Mouse (Mus musculus): ENCODE measurements around the gene Nr3c2. TPM values are rescaled to one million over a fixed set of nuclear protein-coding genes. Genes with fewer than 3 reads are reported as not detected.

Nr3c2 gene
- polyA plus RNA-seq, 1 experiment from 2014 or later = 1.2 TPM

DNA sequence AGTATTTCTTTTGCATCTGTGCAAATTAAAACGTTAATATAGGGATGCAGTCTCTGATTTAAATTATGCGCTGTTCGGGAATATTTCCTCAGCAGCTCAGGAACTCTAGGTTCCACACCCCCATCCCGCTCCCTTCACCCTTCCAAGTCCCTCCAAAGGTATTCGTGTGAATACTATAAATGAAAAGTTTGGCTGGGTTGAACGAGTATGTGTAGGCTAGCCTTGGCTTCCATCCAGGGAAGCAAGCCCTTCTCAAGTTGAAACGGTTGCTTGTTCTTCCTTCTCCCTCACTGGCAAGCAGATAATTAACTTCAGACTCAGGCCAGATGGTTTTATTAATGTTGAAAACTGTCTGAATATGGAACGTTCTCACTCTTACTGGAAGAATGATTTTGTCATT lies 186.8 kb downstream of the Nr3c2 start:
- DNase-seq (ENCODE audit: low spot score, missing footprints) = no peak
- WGBS = 88% methylated on average over 8 of the region's 8 CpGs
- H3K4me3 ChIP-seq (ENCODE audit: low read depth, low read length) = no peak overlapping the region
- no peaks in the 10 kb centered on the region for H3K27me3 ChIP-seq (ENCODE audit: control insufficient read depth, insufficient read depth, low read length)
- no peak overlapping the region for H3K4me2 ChIP-seq
- H3K9me3 ChIP-seq (ENCODE audit: control insufficient read depth, low read length) = no peaks in the 10 kb centered on the region
- H3K36me3 ChIP-seq (ENCODE audit: control insufficient read depth, insufficient read depth, low read length) = no peaks in the 10 kb centered on the region
- no peak overlapping the region for H3K9ac ChIP-seq (ENCODE audit: low read length)
- ATAC-seq (ENCODE audit: low FRiP score) = no peak
- no peak overlapping the region for H3K27ac ChIP-seq (ENCODE audit: low read depth, low read length)
- H3K4me1 ChIP-seq (ENCODE audit: control insufficient read depth, insufficient read depth, low read length) = no peaks in the 10 kb centered on the region

DNA sequence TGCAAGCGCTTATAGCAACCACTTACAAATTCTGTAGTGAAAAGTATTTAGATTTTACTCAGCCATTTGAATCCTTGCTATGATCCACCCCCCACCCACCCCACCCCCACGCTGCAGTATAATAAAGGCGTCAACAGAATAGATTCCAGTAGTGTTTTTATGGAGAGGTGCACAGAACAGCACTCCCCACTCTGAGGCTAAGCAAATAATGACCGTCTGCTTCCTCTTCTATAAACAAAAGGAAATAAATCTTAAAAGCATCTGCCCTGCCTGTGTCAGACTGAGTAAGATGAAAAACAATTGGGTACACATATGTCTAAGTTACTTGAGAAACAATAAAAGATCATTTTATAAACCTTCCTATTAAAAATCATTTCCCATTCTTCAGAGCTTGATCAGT lies 197.5 kb downstream of the Nr3c2 start:
- Histone ChIP-seq H3K27me3 (ENCODE audit: control insufficient read depth, insufficient read depth, low read length) (no peaks in the 10 kb centered on the region), H3K9ac (ENCODE audit: low read length) (no peak overlapping the region), H3K4me2 (no peak overlapping the region), H3K27ac (ENCODE audit: low read depth, low read length) (no peak overlapping the region), H3K4me3 (ENCODE audit: low read depth, low read length) (no peak overlapping the region), H3K4me1 (ENCODE audit: control insufficient read depth, insufficient read depth, low read length) (no peaks in the 10 kb centered on the region), H3K9me3 (ENCODE audit: control insufficient read depth, low read length) (no peaks in the 10 kb centered on the region), H3K36me3 (ENCODE audit: control insufficient read depth, insufficient read depth, low read length) (no peaks in the 10 kb centered on the region)
- DNase-seq (ENCODE audit: low spot score, missing footprints) (no peak), ATAC-seq (ENCODE audit: low FRiP score) (peak; percentile 35; the same call in 1 of the 2 replicates)
- 68% methylated on average over 4 of the region's 4 CpGs for WGBS

GRCm38 (mm10) chr8:77098101-77098500 lies 198.9 kb downstream of the Nr3c2 start:
- Histone ChIP-seq H3K9ac (ENCODE audit: low read length) (no peak overlapping the region), H3K9me3 (ENCODE audit: control insufficient read depth, low read length) (no peaks in the 10 kb centered on the region), H3K27ac (ENCODE audit: low read depth, low read length) (no peak overlapping the region), H3K4me1 (ENCODE audit: control insufficient read depth, insufficient read depth, low read length) (no peaks in the 10 kb centered on the region), H3K4me2 (no peak overlapping the region), H3K36me3 (ENCODE audit: control insufficient read depth, insufficient read depth, low read length) (no peaks in the 10 kb centered on the region), H3K27me3 (ENCODE audit: control insufficient read depth, insufficient read depth, low read length) (no peaks in the 10 kb centered on the region), H3K4me3 (ENCODE audit: low read depth, low read length) (no peak overlapping the region)
- ATAC-seq (ENCODE audit: low FRiP score) = no peak
- 91% methylated on average over 10 of the region's 10 CpGs for WGBS
- no peak for DNase-seq (ENCODE audit: low spot score, missing footprints)

DNA sequence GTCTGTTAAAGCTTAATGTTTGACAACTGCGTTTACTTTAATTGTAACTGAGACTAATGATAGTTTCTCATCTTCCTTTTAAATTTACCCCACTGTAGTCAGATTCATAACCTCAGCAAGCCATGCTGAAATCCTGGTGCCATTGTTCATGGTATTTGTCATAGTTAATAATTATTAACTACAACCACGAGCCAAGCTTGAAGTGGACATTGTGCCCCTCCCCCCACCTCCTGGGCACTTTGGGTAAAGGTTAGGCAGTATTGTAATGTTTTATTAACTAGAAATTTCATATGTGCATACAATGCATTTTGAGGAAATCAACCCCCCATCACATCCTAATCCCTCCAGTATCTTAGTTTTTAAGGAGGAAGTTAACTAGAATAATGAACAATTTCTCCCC lies 201.1 kb downstream of the Nr3c2 start:
- no peaks in the 10 kb centered on the region for H3K27me3 ChIP-seq (ENCODE audit: control insufficient read depth, insufficient read depth, low read length)
- no peaks in the 10 kb centered on the region for H3K9me3 ChIP-seq (ENCODE audit: control insufficient read depth, low read length)
- WGBS = 92% methylated on average over 2 of the region's 2 CpGs
- no peaks in the 10 kb centered on the region for H3K4me1 ChIP-seq (ENCODE audit: control insufficient read depth, insufficient read depth, low read length)
- no peak overlapping the region for H3K4me2 ChIP-seq
- no peak overlapping the region for H3K27ac ChIP-seq (ENCODE audit: low read depth, low read length)
- no peak overlapping the region for H3K9ac ChIP-seq (ENCODE audit: low read length)
- H3K36me3 ChIP-seq (ENCODE audit: control insufficient read depth, insufficient read depth, low read length) = no peaks in the 10 kb centered on the region
- no peak for DNase-seq (ENCODE audit: low spot score, missing footprints)
- no peak overlapping the region for H3K4me3 ChIP-seq (ENCODE audit: low read depth, low read length)
- no peak for ATAC-seq (ENCODE audit: low FRiP score)

DNA sequence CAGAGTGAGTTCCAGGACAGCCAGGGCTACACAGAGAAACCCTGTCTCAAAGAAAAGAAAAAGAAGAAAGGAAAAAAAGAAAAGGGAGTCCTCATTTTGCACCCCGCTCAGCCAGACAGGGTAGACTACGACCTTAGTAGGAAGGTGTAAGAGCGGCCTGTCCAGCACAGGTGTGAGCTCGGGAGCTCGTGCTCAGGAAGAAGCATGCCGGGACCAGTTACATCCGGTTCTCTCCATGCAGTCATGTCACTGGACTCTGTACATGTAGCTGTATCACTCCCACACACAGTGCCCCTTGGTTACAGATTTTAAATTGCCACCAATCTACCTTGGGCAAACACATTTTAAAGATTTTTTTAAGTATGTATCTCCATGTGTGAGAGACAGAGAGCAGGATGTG lies 203.6 kb downstream of the Nr3c2 start:
- Histone ChIP-seq H3K4me3 (ENCODE audit: low read depth, low read length) (no peak overlapping the region), H3K4me1 (ENCODE audit: control insufficient read depth, insufficient read depth, low read length) (no peaks in the 10 kb centered on the region), H3K27ac (ENCODE audit: low read depth, low read length) (no peak overlapping the region), H3K9ac (ENCODE audit: low read length) (no peak overlapping the region), H3K4me2 (no peak overlapping the region), H3K36me3 (ENCODE audit: control insufficient read depth, insufficient read depth, low read length) (no peaks in the 10 kb centered on the region), H3K27me3 (ENCODE audit: control insufficient read depth, insufficient read depth, low read length) (no peaks in the 10 kb centered on the region), H3K9me3 (ENCODE audit: control insufficient read depth, low read length) (no peaks in the 10 kb centered on the region)
- no peak for DNase-seq (ENCODE audit: low spot score, missing footprints)
- ATAC-seq (ENCODE audit: low FRiP score) = no peak
- WGBS = 94% methylated on average over 7 of the region's 7 CpGs

- 87% methylated on average over 2 of the region's 2 CpGs for WGBS
- no peaks in the 10 kb centered on the region for H3K36me3 ChIP-seq (ENCODE audit: control insufficient read depth, insufficient read depth, low read length)
- no peak overlapping the region for H3K4me2 ChIP-seq
- H3K4me1 ChIP-seq (ENCODE audit: control insufficient read depth, insufficient read depth, low read length) = no peaks in the 10 kb centered on the region
- ATAC-seq (ENCODE audit: low FRiP score) (no peak), DNase-seq (ENCODE audit: low spot score, missing footprints) (no peak)
- no peaks in the 10 kb centered on the region for H3K9me3 ChIP-seq (ENCODE audit: control insufficient read depth, low read length)
- no peak overlapping the region for H3K9ac ChIP-seq (ENCODE audit: low read length)
- H3K4me3 ChIP-seq (ENCODE audit: low read depth, low read length) = no peak overlapping the region
- no peaks in the 10 kb centered on the region for H3K27me3 ChIP-seq (ENCODE audit: control insufficient read depth, insufficient read depth, low read length)
- H3K27ac ChIP-seq (ENCODE audit: low read depth, low read length) = no peak overlapping the region
Measured at GRCm38 (mm10) chr8:77112719-77113118, 213.5 kb downstream of the Nr3c2 start.

- no peaks in the 10 kb centered on the region for H3K4me1 ChIP-seq (ENCODE audit: control insufficient read depth, insufficient read depth, low read length)
- H3K27ac ChIP-seq (ENCODE audit: low read depth, low read length) = no peak overlapping the region
- no peak overlapping the region for H3K4me3 ChIP-seq (ENCODE audit: low read depth, low read length)
- H3K27me3 ChIP-seq (ENCODE audit: control insufficient read depth, insufficient read depth, low read length) = no peaks in the 10 kb centered on the region
- DNase-seq (ENCODE audit: low spot score, missing footprints) = no peak
- no peak overlapping the region for H3K9ac ChIP-seq (ENCODE audit: low read length)
- no peaks in the 10 kb centered on the region for H3K36me3 ChIP-seq (ENCODE audit: control insufficient read depth, insufficient read depth, low read length)
- H3K9me3 ChIP-seq (ENCODE audit: control insufficient read depth, low read length) = no peaks in the 10 kb centered on the region
- ATAC-seq (ENCODE audit: low FRiP score) = no peak
- 88% methylated on average over 10 of the region's 10 CpGs for WGBS
- no peak overlapping the region for H3K4me2 ChIP-seq
Measured at GRCm38 (mm10) chr8:77114769-77115168, 215.5 kb downstream of the Nr3c2 start.

DNA sequence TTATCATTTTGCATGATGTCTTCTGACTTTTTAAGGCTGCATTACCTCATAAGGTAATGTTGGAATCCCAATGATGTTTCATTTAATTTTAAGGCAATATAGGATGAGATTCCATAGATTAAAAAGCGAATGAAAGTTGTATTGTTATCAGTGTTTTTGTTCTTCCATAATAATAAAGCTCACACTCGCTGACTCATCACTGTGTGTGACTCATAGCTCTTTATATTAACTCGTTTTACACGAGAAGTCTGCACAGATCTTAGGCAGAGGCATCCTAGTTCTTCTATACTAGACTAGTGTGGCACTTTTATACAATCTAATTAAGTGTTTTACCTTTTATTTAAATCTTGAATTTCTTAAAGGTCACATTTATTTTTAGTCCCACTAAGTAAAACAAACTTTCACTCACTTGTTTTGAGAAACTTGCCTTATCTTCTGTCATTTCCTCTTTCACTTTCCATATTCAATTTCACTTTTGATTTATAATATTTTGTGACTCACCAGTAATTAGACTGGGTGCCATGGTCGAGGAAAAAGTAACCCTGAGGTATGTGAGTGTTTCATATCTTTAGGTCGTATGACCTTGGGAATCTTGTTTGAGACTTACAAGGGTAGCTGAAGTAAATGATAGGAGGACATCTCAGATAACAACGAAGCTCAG lies 217.3 kb downstream of the Nr3c2 start:
- no peaks in the 10 kb centered on the region for H3K4me1 ChIP-seq (ENCODE audit: control insufficient read depth, insufficient read depth, low read length)
- no peak overlapping the region for H3K4me2 ChIP-seq
- no peaks in the 10 kb centered on the region for H3K9me3 ChIP-seq (ENCODE audit: control insufficient read depth, low read length)
- DNase-seq (ENCODE audit: low spot score, missing footprints) (no peak), ATAC-seq (ENCODE audit: low FRiP score) (no peak)
- H3K4me3 ChIP-seq (ENCODE audit: low read depth, low read length) = no peak overlapping the region
- 81% methylated on average over 7 of the region's 7 CpGs for WGBS
- H3K27ac ChIP-seq (ENCODE audit: low read depth, low read length) = no peak overlapping the region
- H3K36me3 ChIP-seq (ENCODE audit: control insufficient read depth, insufficient read depth, low read length) = no peaks in the 10 kb centered on the region
- H3K9ac ChIP-seq (ENCODE audit: low read length) = no peak overlapping the region
- H3K27me3 ChIP-seq (ENCODE audit: control insufficient read depth, insufficient read depth, low read length) = no peaks in the 10 kb centered on the region

DNA sequence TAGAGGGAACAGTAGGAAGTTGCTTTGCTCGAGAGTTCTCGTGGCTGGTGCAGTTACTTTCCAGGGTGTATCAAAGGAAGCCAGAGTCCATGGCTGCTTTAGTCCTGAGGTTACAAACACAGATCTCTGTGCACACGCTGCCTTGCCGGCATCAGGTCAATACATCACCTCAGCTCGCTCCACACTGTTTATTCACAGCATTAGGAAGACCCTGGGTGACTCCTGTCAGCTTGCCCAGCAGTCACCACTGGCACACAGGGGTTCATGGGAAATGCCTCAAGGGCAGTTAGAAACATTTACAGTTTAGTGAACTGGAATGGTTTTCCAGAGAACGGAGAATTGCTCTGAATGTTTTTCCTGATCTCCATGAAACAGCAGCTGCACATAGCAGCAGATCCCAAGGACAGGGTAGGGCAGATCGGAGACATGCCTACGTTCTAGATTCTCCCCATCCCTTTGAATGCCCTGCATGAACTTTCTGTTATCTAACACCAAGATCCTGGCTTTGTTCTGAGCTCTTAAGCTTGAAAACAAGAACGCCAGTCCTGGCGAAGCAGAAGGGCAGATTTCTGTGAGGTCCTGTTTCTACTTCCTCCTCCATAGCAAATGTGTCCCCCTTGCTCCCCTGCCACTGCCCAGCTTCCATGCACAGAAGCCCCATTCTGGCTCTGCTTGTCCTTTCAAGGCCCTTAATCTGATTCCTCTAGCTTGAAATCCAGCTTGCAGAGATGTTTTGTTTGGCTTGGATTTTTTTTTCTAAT lies 221.7 kb downstream of the Nr3c2 start:
- ATAC-seq (ENCODE audit: low FRiP score) (no peak), DNase-seq (ENCODE audit: low spot score, missing footprints) (no peak)
- no peaks in the 10 kb centered on the region for H3K4me1 ChIP-seq (ENCODE audit: control insufficient read depth, insufficient read depth, low read length)
- WGBS = 66% methylated on average over 10 of the region's 10 CpGs
- no peaks in the 10 kb centered on the region for H3K36me3 ChIP-seq (ENCODE audit: control insufficient read depth, insufficient read depth, low read length)
- no peak overlapping the region for H3K27ac ChIP-seq (ENCODE audit: low read depth, low read length)
- H3K27me3 ChIP-seq (ENCODE audit: control insufficient read depth, insufficient read depth, low read length) = no peaks in the 10 kb centered on the region
- H3K9me3 ChIP-seq (ENCODE audit: control insufficient read depth, low read length) = no peaks in the 10 kb centered on the region
- H3K4me3 ChIP-seq (ENCODE audit: low read depth, low read length) = no peak overlapping the region
- H3K4me2 ChIP-seq = no peak overlapping the region
- no peak overlapping the region for H3K9ac ChIP-seq (ENCODE audit: low read length)

All from midbrain, embryonic 11.5 days (tissue).